Mouse (Mus musculus): ENCODE data around the gene Pdyn.

The Pdyn gene

GRCm38 (mm10) chr2:129654233-129654950, 45.3 kb downstream of the Pdyn start:
- no peak for DNase-seq (ENCODE audit: low spot score in 2 of 2)

GRCm38 (mm10) chr2:129653632-129654031, 46.0 kb downstream of the Pdyn start:
- DNase-seq (ENCODE audit: low spot score in 2 of 2), result no peak

- DNase-seq (ENCODE audit: low spot score in 2 of 2), result no peak
Observed at GRCm38 (mm10) chr2:129652616-129653015, 47.0 kb downstream of the Pdyn start.
